Mouse (Mus musculus): ENCODE measurements at regions not wholly inside any gene's neighbourhood (a gene's known extent, or its start where the extent isn't known, plus 50 kb on each side); places are given as distances from the start of the nearest gene placed in this dataset.
"Not testable (repeated sequence)": the region's sequence is repeated elsewhere in the genome, so short reads cannot be mapped to it uniquely, and the experiment has no call there.

DNA sequence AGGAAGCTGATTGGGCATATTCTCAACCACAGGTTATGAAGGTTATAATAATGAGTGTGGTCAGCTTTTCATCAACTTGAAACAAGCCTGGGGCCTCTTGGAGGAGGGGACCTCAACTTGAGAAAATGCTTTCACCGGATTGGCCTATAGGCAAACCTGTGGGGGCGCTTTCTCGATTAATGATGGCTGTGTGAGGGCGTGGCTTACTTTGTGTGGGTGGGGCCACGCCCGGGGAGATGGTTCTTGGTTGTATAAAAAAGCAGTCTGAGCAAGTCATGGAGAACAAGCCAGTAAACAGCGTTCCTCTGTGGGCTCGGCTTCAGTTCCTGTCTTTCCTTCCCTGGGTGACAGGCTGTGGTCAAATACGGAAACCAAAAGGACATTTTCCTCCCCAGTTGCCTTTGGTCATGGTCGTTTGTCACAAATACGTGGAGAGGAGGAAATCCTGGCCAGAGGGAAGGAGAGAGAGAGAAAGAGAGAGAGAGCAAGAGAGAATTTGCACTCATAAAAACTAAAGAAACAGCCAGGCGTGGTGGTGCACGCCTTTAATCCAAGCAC, 163.1 kb downstream of the Ifng start:
- no peak for DNase-seq (ENCODE audit: low read depth, low spot score)

DNA sequence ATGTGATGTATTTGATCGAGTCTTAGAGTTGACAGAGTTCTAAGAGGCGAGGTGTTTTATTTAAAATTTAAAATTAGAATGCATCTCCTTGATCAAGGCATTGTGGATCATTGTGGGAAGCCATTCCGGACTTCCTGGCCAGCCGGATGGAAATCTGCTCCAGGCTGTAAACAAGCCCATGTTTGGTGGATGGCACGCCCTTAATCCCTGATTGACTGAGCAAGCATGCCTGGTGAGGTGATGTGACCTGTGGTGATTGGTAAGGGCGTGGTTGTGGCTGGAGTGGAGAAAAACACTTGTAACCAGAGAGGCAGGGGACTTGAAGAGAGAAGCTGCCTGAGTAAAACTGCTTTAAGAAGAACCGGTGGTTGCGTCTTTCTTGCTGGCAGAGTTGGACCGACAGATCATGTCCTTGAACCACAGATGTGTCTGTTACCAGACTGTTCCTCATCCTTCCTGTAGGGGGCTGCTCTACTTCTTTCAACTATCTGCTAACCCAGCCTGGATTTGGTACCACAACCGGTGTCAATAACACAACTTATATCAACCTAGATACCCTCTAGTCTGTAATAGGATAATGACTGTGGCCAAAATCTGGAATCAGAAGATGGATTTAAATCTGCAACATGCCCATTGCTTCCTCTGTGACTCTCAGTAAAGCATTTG, 164.4 kb downstream of the Ifng start:
- DNase-seq (ENCODE audit: low read depth, low spot score): no peak

DNA sequence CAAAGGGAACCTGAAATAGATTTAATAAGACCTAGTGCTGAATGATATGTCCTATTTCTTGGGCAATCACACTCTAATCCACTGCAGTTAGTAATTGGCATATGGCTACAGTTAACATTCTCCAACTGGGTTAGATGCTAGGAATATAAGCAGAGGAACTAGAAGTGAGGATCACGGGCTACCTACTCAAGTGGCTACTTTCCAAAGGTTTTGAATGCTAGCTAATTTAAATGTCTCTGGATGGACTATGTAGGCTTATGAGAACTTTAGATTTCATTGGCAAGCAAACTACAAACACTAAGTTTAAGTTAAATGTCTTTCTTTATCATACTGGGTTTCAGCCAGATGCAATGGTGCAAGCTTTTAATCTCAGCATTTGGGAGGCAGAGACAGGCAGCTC, 166.6 kb downstream of the Ifng start:
- no peak for DNase-seq (ENCODE audit: low read depth, low spot score)

DNA sequence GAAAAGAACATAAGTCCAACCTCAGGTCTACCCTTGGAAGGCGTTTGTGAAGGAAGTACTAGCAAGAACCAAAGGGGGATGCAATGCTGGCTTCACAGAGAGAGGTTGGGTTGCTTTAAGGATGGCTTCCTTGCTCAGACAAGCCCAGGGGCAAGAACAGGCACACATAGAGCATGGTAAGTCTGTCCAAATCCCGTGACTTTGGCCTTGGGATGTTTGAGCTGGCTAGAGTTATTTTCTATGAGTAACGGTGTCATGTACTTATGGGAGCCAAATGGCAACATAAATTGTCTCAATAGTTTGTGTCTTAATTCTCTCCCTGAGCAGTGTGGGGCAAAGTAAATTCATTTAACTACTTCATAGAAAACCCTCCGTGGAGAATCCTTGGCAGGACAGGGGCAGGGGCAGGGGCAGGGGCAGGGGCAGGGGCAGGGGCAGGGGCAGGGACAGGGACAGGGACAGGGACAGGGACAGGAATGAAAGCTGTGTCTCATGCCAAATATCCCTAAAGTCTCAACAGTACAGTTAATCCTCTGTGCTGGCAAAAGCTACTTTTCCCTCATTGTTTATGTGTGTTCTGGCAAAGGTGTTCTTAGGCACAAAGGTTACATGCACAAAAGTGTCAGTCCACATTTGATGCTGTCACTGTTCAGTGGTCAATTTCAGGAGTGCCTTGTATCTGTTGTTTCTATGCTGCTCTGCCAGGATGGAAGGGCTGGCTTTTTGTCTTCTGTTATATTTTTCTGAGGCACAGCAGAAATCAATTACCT, 167.7 kb downstream of the Ifng start:
- DNase-seq (ENCODE audit: low read depth, low spot score): no peak

DNA sequence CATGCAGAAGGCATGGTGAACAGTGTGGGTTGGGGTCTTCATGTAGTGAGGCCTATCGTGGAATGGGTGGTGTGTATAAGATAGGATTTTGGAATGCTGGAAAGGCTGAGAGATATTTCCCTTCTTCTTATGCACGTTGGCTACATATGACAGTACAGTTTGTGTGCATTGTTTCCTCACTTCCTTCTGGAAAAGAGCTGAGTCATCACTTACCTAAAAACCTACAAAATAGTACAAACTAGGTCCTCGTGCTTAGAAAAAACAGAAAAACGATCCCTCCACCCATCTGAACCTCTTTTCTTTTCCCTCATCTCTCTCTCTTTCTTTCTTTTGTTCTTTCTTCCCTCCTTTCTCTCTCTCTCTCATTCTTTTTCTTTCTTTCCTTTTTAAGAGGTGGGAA, 168.3 kb downstream of the Ifng start:
- DNase-seq (ENCODE audit: low read depth, low spot score): no peak

DNA sequence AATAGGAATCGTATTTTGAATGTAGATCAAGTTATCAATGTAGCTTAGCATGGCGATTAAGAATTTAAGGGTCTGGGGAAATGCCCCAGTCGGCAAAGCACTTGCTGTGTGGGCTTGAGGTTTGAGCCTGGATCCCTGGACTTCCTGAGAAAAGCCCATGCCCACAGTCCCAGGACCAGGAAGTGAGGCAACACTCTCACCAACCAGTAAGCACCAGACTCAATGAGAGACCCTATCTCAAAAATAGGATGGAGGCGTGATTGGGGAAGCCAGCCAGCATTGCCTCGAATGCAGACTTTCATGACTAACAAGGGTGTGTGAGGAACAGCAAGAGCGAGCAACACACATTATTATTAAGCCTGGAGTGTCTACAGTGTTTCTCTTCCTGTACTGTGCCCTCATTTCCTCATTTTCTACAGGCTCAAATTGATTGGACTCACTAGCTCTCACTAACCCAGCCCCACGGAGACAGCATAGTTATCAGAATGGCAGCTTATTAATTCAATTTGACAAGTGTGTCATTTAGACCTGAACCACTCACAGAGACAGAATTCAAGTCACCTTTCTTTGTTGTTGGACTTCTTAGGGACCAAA, 170.1 kb downstream of the Ifng start:
- no peak for DNase-seq (ENCODE audit: low read depth, low spot score)

DNA sequence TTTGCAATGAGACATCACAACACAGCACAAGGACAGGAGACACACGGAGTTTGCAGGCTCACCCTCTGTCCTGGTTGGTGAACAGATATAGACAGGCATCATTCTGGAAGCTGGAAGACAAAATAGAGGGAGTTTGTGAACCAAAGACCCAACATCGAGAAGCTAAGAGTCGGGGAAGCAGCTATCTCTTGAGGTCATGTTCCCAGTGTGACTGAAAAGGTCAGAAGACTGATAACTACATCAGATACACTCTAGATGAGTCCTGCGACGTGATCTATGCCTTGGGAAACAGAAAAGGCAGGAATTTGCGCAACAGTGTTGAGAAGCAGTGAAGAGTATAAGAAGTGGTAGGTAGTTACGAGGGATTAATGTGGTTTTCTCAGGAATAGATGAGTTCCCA, 171.2 kb downstream of the Ifng start:
- DNase-seq (ENCODE audit: low read depth, low spot score): no peak

DNA sequence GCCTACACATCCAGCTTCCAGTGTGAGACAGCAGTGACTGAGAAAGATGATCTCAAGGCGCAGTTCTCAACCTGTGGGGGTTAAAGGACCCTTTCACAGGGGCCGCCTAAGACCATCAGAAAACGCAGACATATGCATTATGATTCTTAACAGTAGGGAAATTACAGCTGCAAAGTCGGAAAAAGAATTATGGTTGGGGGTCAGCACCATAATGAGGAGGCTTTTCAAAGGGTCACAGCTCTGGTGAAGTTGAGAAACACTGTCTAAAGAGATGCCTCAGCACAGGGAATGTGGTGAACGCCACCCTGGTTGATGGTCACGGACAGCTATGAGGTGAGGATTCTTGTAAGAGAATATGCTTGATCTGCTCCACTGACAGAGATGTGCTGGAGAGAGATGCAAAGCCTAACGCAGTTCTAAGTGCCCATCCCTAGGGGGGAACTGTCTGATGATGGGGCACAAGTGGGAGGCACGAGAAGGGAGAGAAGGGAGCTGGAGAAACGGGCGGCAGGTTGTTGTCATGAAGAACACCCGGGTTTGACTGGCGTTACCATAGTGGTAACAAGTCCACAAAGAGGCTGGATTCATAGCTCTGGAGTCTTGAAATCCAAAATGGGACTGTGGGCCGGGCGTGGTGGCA, 172.3 kb downstream of the Ifng start:
- no peak for DNase-seq (ENCODE audit: low read depth, low spot score)

DNA sequence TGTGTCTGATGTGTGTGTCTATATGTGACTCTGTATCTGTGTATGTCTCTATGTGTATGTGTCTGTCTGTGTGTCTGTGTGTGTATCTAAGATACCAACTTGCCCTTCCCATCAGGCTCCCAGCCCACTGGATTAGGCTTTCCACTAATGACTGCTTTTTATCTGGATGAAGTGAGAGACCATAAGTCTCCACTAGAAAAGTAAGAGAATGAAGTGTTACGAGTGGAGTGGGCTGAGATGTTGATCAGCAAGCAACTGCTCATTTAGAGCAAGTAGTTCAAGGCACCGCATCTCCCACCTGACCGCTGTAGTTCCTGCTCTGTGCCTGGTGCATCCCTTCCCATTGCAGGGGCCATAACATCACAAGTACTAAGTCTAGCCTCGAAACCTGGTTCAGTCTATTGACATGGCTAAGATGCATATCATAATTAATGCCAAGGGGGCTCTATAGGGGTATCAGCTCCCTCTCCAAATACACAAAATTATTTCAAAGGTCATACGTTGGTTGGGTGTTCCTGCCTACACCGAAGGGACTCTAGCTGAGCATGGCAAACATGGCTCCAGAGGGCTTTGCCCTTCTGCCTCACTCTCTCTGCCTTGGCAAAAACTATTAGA, 173.5 kb downstream of the Ifng start:
- no peak for DNase-seq (ENCODE audit: low read depth, low spot score)

DNA sequence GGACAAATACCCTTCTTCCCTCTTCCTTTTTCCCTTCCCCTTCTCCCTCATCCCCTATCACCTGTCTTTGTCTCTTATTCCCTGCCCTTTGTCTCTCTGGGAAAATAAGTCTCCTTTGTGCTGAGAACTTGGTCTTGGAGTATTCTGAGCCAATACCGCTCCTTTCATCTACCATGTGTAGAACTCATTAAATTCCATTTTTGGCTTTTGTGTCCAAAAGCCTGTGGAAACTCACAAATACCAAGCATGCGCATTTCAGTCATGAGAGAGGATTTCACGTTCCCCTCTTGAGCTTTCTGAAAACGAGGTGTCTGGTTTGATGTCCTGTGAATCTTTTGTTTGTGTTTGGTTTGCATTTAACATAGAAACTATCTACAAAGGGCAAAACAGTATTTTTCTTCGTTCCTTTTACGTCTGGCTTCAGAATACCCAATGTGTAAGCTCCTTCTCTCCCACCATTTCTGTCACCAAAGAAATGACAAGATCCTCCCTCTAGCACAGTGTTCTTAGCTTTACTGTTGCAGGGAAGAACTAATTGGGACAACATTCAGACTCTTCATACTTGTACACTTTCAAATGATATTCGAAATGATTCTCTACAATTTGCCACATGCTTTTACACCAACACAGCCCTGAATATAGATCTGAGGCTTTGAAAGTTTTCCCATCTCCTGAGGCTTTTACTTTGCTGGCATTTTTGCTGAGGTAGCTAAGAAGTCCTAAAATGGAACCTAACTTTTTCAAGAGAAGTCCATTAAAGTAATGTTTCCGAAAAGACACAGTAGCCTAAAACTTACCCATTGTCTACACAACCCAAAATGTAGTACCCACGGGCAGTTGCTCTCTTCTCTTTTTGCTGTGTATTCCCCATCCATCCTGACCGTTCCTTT, 174.5 kb downstream of the Ifng start:
- DNase-seq (ENCODE audit: low read depth, low spot score): no peak

DNA sequence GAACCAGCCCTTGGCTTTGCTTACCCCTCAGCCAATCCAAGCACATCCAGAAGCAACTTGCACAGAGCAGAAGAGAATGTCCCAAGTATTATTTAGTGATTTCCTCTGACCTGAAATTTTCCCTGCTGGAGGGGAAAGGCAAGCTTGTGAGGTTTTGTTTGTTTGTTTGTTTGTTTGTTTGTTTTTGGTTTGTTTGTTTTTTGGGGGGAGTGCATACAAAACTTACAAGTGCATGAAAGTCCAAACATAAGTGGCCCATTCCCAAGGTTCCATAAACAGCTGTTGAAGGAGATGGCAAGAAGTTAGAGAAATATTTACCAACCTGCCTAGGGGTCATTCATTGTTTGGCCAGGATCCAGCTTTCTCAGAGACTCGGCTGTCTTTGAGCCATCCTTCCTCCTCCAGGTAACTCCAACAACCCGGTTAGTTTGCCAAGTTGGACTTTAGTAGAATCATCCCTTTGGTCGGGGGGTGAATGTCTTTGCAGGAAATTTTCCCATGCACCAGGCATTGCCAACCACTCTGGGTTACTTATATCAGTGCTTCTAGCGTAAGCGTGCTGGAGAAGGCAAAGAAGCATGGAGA, 175.3 kb downstream of the Ifng start:
- DNase-seq (ENCODE audit: low read depth, low spot score): no peak

DNA sequence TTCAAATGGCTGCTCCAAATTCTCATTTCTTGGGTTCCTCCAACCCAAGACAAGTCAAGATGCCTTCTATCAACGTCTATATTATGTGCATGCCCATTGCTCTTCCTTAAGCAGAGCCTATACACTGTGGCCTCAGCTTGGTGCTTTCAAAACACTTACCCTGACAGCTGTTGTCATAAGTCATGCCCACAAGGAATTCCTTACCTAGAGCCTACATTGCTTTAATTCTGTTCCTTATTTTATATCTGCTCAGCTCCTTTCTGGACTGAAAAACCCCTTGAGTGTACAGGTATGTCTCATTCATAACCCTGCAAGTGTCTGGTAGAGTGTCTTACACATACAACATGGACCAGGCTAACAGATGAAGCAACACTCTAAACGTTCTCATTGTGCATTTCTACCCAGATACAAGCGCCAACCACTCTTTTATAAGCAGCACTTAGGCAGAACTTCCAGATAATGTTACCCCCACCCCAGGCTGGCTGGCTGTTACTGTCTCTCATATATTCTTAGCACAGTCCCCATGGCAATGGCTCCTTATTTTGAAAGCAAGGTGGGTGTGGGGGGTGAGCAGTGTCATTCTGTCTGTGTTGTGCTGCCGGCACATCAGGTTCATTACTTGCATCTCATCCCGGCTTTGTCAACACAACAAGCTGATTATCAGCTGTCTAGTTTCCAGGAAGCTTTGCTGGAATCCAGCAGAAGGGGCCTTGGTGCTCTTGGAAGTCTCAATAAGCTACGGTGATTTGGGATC, 176.6 kb downstream of the Ifng start:
- DNase-seq (ENCODE audit: low read depth, low spot score): peak; percentile 64

DNA sequence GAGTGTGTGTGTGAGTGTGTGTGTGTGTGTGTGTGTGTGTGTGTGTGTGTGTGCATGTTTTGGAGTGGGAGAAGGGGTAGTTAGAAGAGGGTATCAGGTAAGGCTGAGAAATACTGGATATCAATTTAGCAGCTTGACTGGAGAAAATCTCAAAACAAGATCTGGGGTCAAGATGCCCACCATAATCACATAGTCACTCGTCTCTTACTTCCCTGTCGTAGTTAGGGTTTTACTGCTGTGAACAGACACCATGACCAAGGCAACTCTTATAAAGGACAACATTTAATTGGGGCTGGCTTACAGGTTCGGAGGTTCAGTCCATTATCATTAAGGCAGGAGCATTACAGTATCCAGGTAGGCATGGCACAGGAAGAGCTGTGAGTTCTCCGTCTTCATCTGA, 177.4 kb downstream of the Ifng start:
- DNase-seq (ENCODE audit: low read depth, low spot score): not testable (repeated sequence)

DNA sequence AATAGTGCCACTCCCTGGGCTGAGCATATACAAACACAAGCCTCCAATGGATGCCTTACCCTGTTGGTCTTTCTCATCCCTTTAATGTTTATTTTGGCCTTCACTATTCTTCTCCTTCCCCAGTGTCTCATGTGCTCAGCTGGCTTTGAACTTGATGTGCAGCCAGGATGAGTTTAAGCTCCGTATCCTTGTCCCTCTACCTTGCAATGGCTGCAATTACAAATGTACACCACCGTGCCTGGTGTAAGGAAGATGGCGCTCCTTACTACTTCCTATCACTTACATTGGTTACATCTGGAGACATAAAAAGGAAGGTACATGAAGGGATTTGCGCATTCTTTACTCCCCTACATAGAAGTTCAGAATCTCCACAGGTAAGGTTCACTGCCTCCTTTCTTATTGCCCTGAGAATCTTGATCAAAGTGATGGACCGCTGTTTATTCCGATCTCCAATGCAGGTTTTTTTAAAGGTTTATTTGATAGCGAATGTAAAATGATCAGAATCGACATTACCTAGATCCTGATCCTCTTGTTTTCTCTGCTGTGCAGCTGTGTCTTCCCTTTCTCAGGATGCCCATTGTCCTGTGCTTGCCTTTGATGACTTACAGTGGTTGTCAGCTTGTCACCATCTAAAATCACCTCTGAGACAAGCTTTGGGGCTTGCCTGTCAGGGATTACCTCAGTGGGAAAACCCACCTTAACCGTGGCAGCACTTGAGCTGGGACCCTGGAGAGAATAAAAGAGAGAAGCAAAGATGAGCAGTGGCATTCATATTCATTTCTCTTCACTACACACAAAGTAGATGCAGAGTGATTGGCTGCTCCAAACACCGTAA, 178.1 kb downstream of the Ifng start:
- DNase-seq (ENCODE audit: low read depth, low spot score): no peak

DNA sequence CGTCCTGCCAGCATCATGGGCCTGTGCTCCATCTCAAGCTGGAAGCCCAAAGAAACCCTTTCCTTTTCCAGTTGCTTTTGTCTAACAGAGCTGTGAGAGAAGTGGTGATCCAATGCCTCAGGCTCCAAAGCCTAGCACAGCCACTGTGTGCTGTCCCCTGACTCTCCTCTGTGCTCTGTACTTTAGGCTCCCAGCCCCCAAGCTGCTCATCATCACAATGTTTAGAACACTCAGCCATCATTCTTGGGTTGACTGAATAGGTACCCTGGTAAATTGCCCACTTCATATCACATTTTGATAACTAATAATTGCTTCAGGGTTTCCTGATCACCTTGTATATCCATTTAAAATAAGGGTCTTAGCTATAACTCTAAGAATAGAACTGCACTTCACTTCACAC, 178.8 kb downstream of the Ifng start:
- DNase-seq (ENCODE audit: low read depth, low spot score): no peak

DNA sequence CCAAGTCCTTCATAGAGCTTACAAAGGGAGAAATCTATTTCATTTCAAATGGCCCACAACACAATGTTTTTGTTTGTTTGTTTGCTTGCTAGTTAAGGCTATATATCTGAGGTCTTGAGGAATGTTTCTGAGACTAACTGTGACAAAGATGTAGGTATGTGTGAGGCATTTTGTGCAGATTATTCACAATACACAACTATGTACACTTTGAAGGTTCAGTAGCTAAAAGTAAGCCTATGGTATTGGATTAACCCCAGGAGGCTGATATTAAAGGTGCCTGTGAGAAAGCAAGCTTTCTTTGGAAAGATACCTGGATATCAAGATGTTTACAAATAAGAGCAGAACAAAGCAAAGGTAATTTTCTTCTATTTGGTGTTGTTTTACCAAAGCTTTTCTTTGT, 179.8 kb downstream of the Ifng start:
- no peak for DNase-seq (ENCODE audit: low read depth, low spot score)

DNA sequence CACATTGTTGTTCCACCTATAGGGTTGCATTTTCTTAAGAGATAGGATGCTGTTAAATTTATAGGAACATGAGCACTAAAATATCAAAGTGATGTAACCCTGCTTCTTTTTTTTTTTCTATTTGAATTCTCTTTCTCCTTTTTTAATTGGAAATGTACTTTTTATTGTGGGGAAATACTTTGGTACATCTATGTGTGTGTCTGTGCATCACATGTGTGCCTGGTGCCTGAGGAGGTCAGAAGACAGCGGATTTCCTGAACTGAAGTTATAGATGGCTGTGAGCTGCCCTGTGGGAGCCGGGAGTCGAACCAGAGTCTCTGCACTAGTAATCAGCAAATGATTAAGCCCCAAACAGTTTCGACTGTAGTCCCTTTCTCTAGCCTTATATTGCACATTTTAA, 180.7 kb downstream of the Ifng start:
- DNase-seq (ENCODE audit: low read depth, low spot score): no peak

DNA sequence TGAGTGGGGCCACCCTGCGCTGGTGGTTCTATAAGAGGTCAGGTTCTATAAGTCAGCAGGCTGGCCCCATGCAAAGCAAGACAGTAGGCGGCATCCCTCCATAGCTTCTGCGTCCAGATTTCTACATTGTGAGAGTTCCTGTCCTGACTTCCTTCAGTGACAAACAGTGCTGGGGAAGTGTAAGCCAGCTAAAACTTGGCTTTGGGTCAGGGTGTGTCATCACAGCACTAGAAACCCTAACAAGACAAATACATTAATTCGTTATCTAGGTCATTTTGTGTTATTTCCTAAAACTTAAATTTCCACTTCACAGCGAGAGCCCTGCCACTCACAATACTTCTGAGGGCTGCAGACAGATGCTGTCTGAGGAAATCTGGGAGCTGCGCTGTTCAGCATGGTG, 181.3 kb downstream of the Ifng start:
- no peak for DNase-seq (ENCODE audit: low read depth, low spot score)

DNA sequence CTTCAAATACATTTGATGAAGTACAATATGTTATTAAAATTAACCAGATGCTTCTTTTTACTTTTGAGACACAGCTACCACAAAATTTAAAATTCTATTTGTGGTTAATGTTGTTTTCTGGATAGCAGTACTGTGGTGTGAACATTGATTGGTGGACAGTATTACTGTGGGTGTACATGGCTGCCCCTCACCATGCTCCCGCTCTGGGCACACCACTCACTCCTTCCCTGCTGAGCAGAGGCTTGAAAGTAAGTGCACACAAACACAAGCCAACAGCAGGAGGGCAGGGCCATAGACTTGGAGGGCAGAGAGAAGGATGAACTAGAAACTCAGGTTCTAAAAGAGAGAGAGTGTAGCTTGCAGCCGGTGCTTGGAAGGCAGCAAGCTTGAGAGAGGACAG, 182.1 kb downstream of the Ifng start:
- no peak for DNase-seq (ENCODE audit: low read depth, low spot score)
